Mouse (Mus musculus) CD4-positive helper T cell, adult 2 months (primary cell): ENCODE measurements around the gene Nudt6.

Experiments used
- DNase-seq: peaks from one replicate; pipeline ENCODE4 v3.0.0-alpha.2; 2012; ENCODE audit warnings: low read depth, missing footprints, low spot score

The Nudt6 gene

DNA sequence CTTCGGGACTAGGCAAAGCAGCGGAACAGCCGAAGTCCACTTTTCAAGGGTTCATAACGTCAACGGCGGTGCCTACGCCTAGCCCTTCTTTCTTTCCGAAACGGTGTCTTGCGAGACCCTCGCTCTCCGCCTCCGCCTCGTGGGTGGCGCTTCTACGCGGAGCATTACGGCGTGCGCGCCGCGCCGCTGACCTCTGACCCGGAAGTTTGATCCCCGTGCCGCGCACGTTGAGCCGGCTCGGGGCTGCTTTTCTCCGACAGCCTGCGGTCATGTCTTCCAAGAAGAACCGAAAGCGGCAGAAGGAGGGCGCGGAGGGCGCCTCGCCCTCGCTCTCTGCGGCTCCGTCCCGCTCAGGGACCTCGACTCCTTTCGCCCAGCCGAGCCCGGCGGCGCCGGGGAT is at the start of gene Nudt6:
Gene Nudt6 (minus strand): TSS at position 140 of the 400 bp plus-strand sequence.
- peak; percentile 97 for DNase-seq

DNA sequence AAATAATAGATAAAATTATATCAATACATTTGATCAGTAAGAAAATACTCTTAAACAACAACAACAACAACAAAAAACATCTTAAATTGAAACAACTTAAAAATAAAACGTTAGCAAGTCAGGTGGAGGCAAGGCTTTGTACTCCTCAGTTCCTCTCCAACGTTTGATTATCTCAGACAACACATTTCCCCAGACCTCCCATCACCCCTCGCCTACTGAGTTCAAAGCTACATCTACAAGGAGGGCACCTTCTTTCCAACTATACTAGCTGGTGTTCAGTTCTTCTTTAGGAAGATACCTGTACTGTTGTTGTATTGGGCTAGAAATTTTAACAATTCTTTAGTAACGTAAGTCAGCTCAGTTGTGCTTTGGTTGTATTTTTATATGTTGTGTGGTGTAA is 49.3 kb upstream of the Nudt6 start:
- no peak for DNase-seq

DNA sequence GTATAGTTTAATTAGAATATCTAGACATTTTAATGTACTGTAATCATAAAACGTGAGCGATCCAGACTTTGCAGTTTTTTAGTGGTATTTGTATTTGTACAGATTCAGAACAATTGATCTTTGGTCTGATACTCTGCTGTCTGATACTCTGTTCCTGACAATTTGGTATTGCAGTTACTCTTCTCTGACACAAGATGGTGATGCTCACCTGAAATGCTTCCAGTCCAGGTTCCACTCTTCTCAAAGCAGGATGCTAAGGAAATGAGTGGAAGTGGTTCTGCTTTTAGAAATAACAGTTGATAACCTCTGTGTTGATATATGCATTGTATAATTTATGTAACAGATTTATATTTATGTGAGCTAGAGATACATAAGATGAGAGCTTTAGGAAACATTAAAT is 48.2 kb upstream of the Nudt6 start:
- DNase-seq, result no peak

- DNase-seq, result peak; percentile 10
Observed at GRCm38 (mm10) chr3:37455992-37456391, 36.0 kb upstream of the Nudt6 start.

GRCm38 (mm10) chr3:37443409-37443808 is 23.4 kb upstream of the Nudt6 start:
- no peak for DNase-seq

- no peak for DNase-seq
Observed at GRCm38 (mm10) chr3:37439770-37440169, 19.8 kb upstream of the Nudt6 start.

- no peak for DNase-seq
Observed at GRCm38 (mm10) chr3:37430359-37430758, 10.3 kb upstream of the Nudt6 start.

- DNase-seq, result no peak
Observed at GRCm38 (mm10) chr3:37426069-37426468, 6.1 kb upstream of the Nudt6 start.

DNA sequence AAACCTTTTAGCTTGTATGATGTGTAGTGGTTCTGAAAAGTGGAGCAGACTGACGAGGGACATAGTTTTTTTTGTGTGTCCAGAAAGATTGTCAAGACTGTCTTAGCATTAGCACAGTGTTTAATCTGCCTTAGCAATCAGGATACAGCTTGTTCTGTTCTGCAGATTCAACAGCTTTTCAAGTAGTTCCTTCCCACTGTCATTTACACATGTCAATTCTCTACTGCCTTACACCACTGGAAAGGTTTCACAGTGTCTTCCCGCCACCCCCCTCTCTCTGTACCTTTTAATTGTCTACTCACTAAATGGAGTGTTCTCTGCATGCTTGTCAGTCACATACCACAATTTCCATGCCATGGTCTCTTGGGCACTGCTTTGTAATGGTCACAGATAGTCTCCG is 1.2 kb upstream of the Nudt6 start:
- DNase-seq, result peak; percentile 11

- DNase-seq, result no peak
Observed at GRCm38 (mm10) chr3:37420641-37421040, 630 bp upstream of the Nudt6 start.

DNA sequence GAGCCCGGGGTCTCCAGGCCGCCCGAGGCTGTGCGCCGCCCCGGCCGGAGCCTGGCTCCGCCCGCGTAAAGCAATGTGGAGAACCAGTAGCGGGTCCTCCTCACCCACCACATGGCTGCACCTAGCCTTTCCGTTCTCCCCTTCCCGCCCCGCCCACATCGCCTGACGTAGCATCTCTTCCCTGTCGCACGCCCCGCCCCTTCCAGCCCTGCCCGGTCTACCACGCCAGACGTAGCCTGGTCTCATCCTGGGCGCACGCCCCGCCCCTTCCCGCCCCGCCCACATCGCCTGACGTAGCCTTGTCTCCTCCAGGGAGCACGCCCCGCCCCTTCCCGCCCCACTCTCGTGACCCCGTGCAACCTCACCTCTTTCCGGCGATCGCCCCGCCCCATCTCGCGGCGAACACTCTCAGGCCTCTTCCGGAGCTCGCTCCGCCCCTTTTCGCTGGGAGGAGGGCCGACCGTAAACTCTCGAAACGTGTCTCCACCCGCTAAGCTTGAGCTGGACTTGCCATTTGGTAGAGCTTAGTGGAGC is 486 bp downstream of the Nudt6 start, which contains the start of gene Spata5:
Gene Spata5 (plus strand): TSS at position 439 of the 534 bp plus-strand sequence.
- peak; percentile 100 for DNase-seq

GRCm38 (mm10) chr3:37418961-37419457 is 1.0 kb downstream of the Nudt6 start:
- DNase-seq, result no peak

GRCm38 (mm10) chr3:37418341-37418740 is 1.7 kb downstream of the Nudt6 start:
- DNase-seq, result no peak

DNA sequence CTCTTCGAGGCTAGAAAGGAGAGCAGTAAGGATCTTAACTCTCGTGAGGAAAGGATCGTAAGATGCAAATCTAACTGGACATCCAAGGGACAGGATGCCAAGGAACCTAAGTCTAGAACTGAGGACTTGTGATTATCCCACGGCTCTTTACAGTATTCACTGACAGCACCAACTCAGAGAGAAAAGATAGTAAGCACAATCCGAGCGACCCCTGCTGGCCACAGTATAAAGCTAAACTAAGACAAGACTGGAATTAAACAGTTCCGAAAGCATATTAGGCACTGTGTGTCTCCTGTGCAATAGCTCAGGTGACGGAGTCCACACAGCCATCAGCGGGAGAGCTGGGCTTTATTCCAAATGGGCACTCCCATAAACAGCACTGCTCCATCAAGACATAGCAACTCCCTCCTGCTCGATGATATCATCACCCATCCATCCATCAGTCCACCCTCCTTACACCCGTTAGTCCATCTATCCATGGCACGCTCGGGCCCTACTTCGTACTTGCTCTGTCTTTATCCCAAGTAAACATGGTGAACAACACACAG is 5.5 kb downstream of the Nudt6 start:
- DNase-seq, result peak; percentile 75

- no peak for DNase-seq
Observed at GRCm38 (mm10) chr3:37413446-37413845, 6.6 kb downstream of the Nudt6 start.

DNA sequence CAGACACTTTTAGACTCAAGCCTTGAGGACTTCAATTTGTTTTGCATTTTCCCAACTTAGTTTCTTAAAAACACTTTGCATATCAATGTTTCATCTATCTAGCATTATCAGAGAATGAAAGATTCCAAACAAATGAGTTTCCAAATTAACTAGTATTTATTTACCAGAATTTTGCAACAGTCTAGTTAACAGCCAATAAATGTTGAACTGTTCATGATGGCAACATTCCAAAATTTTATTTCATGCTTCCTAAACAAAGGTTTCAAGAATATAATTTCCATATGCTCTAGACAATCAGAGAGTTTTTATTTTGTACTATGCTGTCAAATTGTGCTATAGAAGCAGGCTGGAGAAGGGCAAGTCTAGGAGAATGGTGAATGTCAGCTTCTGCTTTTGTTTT is 12.4 kb downstream of the Nudt6 start:
- no peak for DNase-seq

DNA sequence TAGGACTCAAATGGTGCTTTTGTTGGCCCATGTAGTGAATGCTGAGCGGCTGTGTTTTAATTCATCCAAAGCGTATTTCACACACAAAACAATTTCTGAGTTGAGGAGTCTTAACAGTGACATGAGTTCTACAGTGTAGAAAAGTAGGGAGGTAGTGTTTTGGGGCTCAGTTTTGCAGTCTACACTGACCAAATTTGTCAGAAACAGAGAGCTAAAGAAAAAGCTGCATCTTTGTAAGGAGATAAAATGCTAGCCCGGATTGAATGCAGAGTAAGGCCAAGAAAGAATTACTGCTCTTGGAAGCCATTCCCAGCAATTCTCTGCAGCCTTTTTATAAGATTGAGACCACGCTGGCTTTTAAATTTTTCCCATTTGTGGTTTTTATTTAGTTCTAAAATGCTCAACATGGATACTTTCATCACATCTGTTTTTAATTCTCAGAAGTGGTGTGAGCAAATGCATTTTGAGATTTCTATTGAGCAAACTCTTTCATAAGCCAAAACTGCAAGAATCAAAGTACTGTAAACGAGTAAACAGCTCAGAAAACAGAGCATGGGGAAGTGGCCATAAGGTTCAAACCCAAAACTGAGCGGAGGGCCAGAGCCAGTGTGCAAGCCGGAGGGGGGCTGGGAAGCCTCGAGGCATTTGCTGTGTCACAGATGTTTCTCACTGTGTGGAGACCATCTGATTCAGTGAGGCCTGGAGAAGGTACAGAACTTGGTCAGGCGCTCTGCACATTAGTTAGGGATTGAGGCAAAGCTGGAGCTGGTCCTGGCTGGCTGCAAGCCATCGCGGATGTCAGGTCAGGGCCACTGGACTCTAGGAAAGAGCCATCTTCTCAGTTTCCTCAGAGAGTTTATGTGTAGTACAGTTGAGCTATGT is 18.0 kb downstream of the Nudt6 start:
- DNase-seq, result no peak

- no peak for DNase-seq
Observed at GRCm38 (mm10) chr3:37398661-37399395, 21.2 kb downstream of the Nudt6 start.

DNA sequence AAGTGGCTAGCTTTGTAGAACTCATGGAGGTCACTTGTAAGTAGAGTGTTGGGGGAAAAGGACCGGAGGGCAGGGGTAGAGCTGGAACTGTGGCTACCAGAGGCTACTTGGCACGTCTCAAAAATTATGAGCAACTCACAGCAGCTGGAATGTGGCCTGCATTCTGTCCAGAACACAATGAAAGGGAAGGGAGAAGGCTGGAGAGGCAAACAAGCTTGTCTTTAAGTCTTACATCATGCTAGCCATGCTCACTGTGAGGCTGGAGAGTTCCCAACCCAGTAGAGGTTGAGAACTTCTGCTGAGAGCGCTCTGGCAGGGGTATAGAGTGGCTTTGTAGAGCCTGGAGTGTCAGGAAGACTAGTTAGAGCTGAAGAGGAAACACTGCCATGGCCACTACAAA is 22.4 kb downstream of the Nudt6 start:
- DNase-seq, result no peak

GRCm38 (mm10) chr3:37396930-37397608 is 22.9 kb downstream of the Nudt6 start:
- DNase-seq, result no peak

- DNase-seq, result no peak
Observed at GRCm38 (mm10) chr3:37387310-37387709, 32.7 kb downstream of the Nudt6 start.
